Mouse (Mus musculus): ENCODE data around the gene Ubn1. TPM values are rescaled to one million over a fixed set of nuclear protein-coding genes. Genes with fewer than 3 reads are reported as not detected.

Ubn1 gene
- total and polyA plus RNA-seq, 3 experiments, result 17.4 to 33.2 (median 32.5) TPM

- in situ Hi-C loops (cut with MboI; ENCODE audit: low pct_ligation_motif_present, low pct_unique_long_range_greater_than_20kb, low sequenced_read_pairs) (no loop called here), dilution Hi-C loops (cut with MboI; ENCODE audit: extremely low pct_ligation_motif_present, extremely low pct_unique_long_range_greater_than_20kb, low sequenced_read_pairs) (no loop called here)
Measured at GRCm38 (mm10) chr16:5035591-5035990, 14.3 kb upstream of the Ubn1 start.

GRCm38 (mm10) chr16:5036649-5037234 is 13.1 kb upstream of the Ubn1 start:
- DNase-seq (ENCODE audit: extremely low read depth), result peak; percentile 60
- in situ Hi-C loops (cut with MboI; ENCODE audit: low pct_ligation_motif_present, low pct_unique_long_range_greater_than_20kb, low sequenced_read_pairs) (no loop called here), dilution Hi-C loops (cut with MboI; ENCODE audit: extremely low pct_ligation_motif_present, extremely low pct_unique_long_range_greater_than_20kb, low sequenced_read_pairs) (no loop called here)
- Histone ChIP-seq H3K36me3 (replicated peaks in 1 of 2; ENCODE audit: control insufficient read depth in 1 of 2, insufficient read depth in 1 of 2, low read length in 1 of 2) (peaks cover 86 to 97% of the 10 kb centered on the region in 2 experiments), H3K4me3 (replicated peaks in 1 of 3; ENCODE audit: low read depth in 2 of 3, low read length in 2 of 3, poor library complexity in 1 of 3) (no peak overlapping the region), H3K27me3 (replicated peaks) (no peaks in the 10 kb centered on the region), H3K4me2 (ENCODE audit: insufficient read depth, low read depth, poor library complexity, severe bottlenecking) (no peak overlapping the region), H3K27ac (ENCODE audit: insufficient read depth, low read depth) (no peak overlapping the region), H3K79me2 (replicated peaks; ENCODE audit: control insufficient read depth, extremely low read depth, insufficient read depth, poor library complexity, severe bottlenecking) (peaks cover 2% of the 10 kb centered on the region), H3K9ac (ENCODE audit: insufficient read depth, low read depth) (no peak overlapping the region), H3K4me1 (ENCODE audit: control insufficient read depth in 1 of 2, insufficient read depth in 2 of 2) (peaks cover 0 to 28% of the 10 kb centered on the region in 2 experiments; a peak in 2 of 4 replicates), H3K9me3 (replicated peaks; ENCODE audit: low read length) (no peaks in the 10 kb centered on the region)
- TF ChIP-seq SMC3 (IDR thresholded peaks at IDR 0.05; ENCODE audit: low read depth, low read length), result no peak
- peak; percentile 93 for TF ChIP-seq ETS1 (conservative IDR thresholded peaks at IDR 0.05; ENCODE audit: low read depth, low read length)
- TF ChIP-seq TBP (conservative IDR thresholded peaks at IDR 0.05; ENCODE audit: low read depth, low read length), result 0 out of 2 replicates have a peak, but pooled peaks have one; percentile 19

More at GRCm38 (mm10) chr16:5035591-5035990, 14.3 kb upstream of the Ubn1 start:
- Histone ChIP-seq H3K9me3 (replicated peaks; ENCODE audit: low read length) (no peaks in the 10 kb centered on the region), H3K79me2 (replicated peaks; ENCODE audit: control insufficient read depth, extremely low read depth, insufficient read depth, poor library complexity, severe bottlenecking) (peaks cover 2% of the 10 kb centered on the region; the same call in 1 of the 2 replicates), H3K4me2 (ENCODE audit: insufficient read depth, low read depth, poor library complexity, severe bottlenecking) (no peak overlapping the region), H3K36me3 (replicated peaks in 1 of 2; ENCODE audit: control insufficient read depth in 1 of 2, insufficient read depth in 1 of 2, low read length in 1 of 2) (peaks cover 87 to 97% of the 10 kb centered on the region in 2 experiments), H3K27ac (ENCODE audit: insufficient read depth, low read depth) (no peak overlapping the region), H3K4me1 (ENCODE audit: control insufficient read depth in 1 of 2, insufficient read depth in 2 of 2) (peaks cover 0 to 28% of the 10 kb centered on the region in 2 experiments; a peak in 2 of 4 replicates), H3K27me3 (replicated peaks) (no peaks in the 10 kb centered on the region), H3K4me3 (replicated peaks in 1 of 3; ENCODE audit: low read depth in 2 of 3, low read length in 2 of 3, poor library complexity in 1 of 3) (no peak overlapping the region), H3K9ac (ENCODE audit: insufficient read depth, low read depth) (no peak overlapping the region)
- no peak for TF ChIP-seq JUN (IDR thresholded peaks at IDR 0.05; ENCODE audit: insufficient read depth, low read depth, low read length)
- no peak for TF ChIP-seq SIN3A (IDR thresholded peaks at IDR 0.05; ENCODE audit: low read length)
- no peak for TF ChIP-seq JUND (conservative IDR thresholded peaks at IDR 0.05; ENCODE audit: low read depth, low read length)
- TF ChIP-seq IRF4 (IDR thresholded peaks at IDR 0.05; ENCODE audit: low read depth, low read length), result no peak
- TF ChIP-seq CTCF (conservative IDR thresholded peaks at IDR 0.05 in 1 of 2, IDR thresholded peaks at IDR 0.05 in 1 of 2; ENCODE audit: low read depth in 2 of 2, low read length in 2 of 2), result no peak
- no peak for TF ChIP-seq POLR2AphosphoS2 (IDR thresholded peaks at IDR 0.05; ENCODE audit: low read depth, low read length)
- TF ChIP-seq KAT2A (IDR thresholded peaks at IDR 0.05; ENCODE audit: insufficient replicate concordance, low read length), result no peak
- no peak for TF ChIP-seq CHD1 (IDR thresholded peaks at IDR 0.05; ENCODE audit: low read depth, low read length)
- no peak for TF ChIP-seq MXI1 (IDR thresholded peaks at IDR 0.05; ENCODE audit: low read depth, low read length)
- TF ChIP-seq ETS1 (conservative IDR thresholded peaks at IDR 0.05; ENCODE audit: low read depth, low read length), result no peak
- TF ChIP-seq MAFK (IDR thresholded peaks at IDR 0.05; ENCODE audit: insufficient replicate concordance, low read length), result no peak
- no peak for TF ChIP-seq BHLHE40 (IDR thresholded peaks at IDR 0.05; ENCODE audit: low read depth, low read length)
- TF ChIP-seq NRF1 (IDR thresholded peaks at IDR 0.05; ENCODE audit: low read depth, low read length), result no peak
- TF ChIP-seq PAX5 (IDR thresholded peaks at IDR 0.05; ENCODE audit: low read length), result no peak
- TF ChIP-seq NELFE (IDR thresholded peaks at IDR 0.05; ENCODE audit: low read depth, low read length), result no peak
- no peak for DNase-seq (ENCODE audit: extremely low read depth)

All from CH12.LX (cell line).